Mouse (Mus musculus): ENCODE results near the gene Gng10. TPM values are rescaled to one million over a fixed set of nuclear protein-coding genes. Genes with fewer than 3 reads are reported as not detected.

Gene Gng10
- polyA plus RNA-seq, 2 experiments from 2014 or later: 105 to 116 TPM

DNA sequence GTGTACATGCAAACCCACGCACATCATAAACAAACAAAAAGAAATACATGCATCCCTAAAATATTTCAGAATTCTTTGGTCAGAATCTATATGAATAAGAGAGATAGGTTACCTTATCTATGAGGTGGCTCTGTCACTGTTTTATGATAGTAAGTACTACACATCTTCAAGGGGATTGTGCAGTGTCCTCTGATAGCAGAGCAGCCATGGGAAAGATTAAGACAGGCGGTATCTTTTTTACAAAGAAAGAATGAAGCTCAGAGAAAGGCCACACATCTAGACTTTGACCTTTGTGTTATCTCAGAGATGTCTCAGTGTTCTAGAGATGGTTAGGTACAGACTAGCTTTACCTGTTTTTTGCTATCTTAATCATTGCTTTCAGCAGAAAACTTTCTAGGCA lies 18.0 kb upstream of the Gng10 start:
- no peak for ATAC-seq

DNA sequence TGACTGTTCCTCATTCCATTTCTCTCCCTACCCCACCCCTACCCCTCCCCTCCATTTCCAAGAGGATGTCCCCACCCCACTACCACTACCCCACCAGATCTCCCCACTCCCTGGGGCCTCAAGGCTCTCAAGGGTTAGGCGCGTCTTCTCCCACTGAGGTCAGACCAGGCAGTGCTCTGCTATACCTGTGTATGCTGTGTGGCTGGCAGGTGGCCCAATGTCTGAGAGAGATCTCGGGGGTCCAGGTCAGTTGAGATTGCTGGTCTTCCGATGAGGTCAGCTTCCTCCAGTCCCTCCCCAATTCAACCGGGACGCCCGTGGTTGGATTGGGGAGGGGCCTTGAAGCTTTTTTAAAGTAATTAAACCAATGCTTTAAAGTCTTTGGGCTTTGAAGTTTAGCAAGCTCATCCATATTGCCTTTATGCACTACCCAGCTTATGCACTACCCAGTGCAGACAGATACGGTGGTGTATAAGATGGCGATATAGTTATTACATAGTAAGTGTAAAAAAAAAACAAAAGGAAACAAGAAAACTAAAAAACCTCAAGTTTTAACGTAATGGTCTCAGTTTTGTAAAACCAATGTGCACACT lies 467 bp upstream of the Gng10 start:
- ATAC-seq: peak; percentile 20

DNA sequence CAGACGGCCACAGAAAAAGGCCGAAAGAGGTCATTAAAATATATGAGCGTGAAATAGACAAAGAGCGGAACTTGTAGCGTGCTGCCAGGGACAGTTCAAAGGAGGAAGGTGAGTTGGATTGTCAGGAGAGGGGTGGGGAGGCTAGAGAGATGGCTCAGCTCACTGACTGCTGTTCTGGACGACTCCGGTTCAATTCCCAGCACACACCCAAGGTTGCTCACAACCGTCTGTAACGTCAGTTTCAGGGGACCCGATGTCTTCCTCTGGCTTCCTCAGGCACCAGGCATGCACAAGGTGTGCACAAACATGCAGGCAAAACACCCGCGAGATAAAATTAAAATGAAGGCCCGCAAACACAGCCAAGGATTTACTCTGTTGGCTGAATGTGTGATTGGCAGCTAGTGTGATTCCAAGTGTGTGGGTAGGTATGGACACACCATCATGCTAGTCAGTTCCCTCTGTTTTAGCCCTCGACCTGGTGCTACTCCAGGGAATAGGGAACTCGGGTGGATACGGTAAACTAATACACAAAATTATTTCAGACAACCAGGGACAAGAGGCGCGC lies 980 bp downstream of the Gng10 start:
- no peak for ATAC-seq

DNA sequence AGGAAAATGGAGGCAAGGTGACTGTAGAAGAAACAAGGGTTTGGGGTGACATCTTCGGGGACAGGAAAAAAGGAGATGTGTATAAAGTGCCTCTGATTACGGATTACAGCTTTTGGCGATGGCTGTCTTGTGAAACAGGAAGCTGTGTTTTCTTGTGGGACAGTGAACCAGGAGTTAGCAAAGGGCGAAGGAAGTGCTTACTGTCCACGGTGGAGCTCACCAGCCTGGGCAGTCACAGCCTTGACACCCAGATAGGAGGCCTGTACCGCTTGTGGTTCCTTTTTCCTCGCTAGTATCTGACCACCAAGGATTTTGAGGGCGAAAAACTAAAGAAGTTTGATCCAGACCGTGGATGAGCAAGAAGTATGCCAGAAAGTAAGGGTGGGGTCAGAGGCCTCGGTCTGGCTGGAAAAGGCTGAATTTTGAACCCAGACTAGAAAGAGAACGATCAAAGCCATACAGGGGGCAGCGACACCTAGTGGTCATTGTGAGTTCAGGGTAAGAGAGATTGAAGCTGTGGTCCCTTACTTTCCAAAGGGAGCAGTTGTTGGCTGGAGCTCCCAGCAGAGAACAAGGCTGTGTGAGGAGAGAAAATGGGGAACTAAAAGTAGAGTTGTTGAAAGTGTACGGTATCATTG lies 1.7 kb downstream of the Gng10 start:
- ATAC-seq: peak; percentile 56

DNA sequence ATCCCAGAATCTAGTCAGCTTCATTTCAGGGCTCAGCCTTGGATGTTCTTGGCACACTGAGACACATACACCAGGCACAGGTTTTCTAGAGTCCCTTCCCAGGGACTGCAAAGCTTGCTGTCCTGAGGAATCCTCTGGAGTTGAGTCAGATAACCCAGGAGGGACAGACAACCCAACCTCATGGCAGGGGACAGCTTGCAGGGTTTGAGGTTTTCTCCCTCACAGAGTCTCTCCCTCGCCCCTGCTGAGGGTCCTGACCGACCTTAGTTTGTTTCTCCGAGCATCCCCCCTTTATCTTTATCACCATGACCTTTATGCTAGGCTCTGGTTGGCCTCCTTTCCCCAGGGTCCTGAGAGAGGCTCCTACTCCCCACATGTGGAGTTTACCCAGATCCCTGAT lies 2.6 kb downstream of the Gng10 start:
- ATAC-seq: no peak

DNA sequence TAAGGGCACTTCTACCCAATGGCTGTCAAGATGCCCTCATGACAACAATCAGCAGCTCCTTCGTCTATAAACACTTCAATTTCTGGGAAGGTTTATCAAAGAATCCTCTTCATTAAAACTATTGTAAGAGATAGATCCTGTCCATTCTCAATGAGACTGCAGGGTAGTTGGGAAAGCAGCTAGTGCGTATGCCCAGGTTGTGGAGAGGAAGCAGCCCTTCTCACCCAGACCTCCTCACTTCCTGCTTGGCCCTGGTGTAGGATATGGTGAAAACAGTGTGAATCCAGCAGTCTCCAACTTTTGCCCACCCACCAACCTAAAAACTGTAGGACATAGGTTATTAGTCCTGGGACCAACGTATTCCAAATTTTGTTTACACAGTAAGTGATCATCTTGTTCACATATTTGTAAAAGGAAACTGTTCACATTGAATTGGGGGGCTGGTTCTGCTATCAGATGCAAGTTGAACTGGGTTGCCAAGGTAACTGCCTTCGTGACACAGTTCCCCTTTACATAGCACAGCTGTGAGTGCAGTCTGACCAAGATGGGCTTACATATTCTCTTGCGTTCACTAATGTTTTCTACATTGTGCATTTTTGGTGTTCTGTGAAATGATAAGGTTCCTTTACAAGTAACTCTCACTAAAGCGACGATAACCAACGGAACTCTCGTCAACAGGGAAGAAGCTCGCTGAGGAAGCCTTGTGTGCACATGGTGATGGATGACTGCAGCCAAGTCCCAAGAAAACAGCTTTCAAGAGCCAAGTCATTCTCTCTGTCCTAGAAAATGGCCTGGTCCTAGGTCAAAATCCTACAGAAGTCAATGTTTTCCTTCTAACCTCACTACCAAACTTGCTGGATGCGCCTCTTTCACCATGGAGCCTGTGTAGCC lies 5.8 kb downstream of the Gng10 start:
- ATAC-seq: no peak

DNA sequence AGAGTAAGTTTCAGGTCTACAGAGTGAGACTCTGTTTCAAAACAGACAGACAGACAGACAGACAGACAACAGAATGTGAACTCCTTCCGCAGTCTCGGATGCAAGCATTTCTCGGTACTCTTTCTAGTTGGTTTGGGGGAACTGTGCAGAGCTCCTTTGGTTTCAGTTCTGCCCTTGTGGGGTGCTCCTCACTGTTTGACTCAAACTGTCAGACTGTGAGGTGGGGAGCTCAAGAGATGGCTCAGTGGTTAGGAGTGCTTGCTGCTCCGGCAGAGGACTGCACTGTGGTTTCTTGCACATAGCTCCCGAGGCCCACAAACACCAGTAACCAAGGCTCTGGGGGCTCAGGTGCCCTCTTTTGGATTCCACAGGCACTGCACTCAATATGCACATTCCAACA lies 8.2 kb downstream of the Gng10 start:
- no peak for ATAC-seq

DNA sequence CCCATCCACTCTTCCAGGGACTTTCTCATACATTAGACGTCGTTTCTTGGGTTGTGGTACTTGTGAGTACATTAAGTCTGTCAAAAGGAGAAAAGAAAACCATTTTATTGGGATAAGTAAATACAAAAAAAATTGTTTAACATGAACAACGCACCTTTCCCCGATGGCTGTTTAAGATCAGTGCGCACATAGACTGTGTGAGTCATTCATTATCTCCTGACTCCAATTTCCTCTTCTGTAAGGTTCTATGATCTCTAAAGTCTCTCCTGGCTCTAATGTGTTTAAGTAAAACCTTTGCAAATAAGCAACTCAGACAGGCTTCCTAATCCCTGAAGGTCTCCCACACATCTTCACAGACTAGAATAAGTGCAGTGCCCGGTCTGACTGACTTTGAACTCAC lies 9.0 kb downstream of the Gng10 start:
- ATAC-seq: no peak

DNA sequence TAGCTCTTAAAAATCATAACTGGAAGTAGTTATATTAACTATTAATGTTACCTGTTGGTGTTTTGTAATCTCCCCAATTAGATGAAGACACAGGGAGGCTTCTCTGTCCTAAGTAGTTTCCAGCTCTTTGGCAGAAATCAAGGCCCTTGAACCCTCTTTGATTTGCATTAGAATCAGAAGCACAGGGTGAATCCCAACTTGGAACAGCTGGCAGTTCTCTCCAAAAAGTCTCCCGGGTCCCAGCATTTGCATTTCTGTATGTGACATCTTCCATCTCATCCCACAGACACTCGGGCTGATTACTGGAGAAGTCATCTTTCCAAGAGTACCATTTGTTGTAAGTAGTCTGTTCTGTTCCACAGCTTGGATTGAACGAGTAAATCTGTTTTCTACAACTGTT lies 12.3 kb downstream of the Gng10 start:
- no peak for ATAC-seq

DNA sequence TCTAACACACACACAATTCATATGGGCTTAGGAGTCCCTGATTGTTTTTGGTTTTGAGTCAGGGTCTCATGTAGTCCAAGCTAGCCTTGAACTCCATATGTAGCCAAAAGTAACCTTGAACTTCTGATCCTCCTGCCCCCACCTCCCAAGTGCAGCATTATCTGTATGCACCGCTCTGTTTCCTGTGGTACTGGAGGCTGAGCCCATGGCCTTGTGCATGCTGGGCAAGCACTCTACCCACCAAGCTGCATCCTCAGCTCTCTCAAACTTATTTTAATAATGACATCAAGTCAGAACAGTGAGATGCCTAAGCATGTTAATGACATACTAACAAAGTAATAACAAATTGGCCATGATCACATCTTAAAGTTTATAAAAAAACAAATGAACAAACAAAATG lies 16.2 kb downstream of the Gng10 start:
- no peak for ATAC-seq

DNA sequence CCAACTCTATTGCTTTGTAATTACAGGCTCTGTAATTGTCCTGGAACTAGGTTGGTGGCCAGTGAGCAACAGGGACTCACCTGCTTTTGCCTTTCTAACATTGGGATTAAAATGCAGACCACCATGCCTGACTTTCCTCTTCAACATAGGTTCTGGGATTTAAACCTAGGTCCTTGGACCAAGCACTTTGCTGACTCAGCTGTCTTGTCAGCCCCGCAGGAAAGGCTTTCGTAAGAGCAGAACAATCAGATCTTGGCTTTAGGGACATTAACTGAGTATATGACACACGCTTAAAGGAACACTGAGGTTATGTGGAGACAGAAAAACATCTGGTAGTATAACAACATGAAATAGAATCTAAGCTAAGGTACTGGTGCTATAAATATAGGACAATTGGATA lies 23.0 kb downstream of the Gng10 start:
- ATAC-seq: no peak

DNA sequence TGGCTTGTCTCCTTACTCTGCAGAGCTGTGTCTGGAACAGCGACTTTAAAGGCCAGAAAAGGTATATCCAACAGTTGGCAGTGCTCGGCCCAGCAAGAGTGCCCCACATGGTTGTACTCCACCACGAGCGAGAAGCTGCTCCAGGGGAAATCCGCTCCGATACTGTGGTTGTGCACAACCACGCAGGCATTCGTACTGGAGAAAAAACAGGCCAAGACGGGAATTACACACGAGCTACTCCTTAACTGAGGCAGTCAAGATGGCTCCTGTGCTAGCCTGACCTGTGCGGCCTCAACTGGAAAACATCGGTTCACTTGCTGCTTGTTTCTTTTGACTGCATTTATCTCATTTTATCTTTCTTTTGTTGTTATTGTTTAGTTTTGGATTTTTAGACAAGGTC lies 27.6 kb downstream of the Gng10 start:
- ATAC-seq: no peak

DNA sequence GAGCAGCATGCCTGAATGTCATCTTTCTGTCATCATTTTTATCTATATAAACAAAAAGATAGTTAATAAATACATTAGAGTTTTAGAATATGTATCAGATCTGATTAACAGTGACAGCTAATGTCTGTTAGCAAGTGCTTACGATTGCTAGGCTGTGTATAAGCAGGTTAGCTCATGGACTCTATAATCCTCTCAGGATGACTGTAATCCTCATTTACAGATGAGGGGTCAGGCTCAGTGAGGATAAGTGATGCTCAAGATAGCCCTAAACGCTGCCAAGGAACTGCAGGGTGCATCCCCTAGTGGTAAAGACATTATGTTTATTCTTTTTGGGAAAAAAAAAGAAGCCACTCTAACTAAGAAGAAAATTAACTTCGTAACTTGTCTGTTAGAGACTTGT lies 34.4 kb downstream of the Gng10 start:
- ATAC-seq: no peak

DNA sequence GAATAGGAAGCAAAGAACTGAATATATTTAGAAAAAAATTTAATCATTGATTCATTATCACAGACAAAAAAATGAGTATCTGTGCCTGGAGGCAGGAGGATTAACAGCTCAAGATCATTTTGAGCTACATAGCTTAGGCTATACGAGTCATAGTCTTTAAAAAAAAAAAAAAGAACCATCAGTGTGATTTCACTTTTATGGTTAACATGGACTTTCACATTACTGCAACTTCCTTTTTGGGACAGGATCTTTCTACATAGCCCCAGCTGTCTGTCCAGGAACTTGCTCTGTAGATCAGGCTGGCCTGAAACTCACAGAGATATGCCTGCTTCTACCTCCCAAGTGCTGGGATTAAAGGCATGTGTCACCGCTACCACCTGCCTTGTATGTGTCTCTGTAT lies 48.5 kb downstream of the Gng10 start:
- no peak for ATAC-seq

DNA sequence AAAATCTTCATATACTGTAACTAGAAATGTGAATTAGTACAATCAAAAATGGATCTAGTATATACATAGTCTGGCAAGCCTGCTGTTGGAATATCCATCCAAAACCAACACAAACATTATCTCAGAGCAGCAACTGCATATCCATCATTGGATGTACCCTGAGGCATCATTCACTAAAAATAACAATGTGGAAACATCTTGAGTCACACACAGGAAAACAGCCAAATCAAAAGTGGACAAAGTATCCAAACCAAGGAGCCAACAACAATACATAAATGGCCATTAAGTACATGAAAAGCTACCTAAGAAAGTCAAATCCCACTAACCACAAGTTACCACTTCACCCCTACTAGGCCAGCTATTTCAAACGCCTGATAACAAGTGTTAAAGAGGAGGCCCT lies 54.5 kb downstream of the Gng10 start:
- ATAC-seq: no peak

Other genes starting within 250 kb of the Gng10 start
- not detected for gene Olfr267, start 247.4 kb upstream of the Gng10 start, polyA plus RNA-seq (2017; shearing (Covaris generic))
- 10 to 100 TPM; 26.6 to 29.8 TPM for gene Ecpas, start 122.3 kb upstream of the Gng10 start, polyA plus RNA-seq (2017; shearing (Covaris generic))
- not detected for gene Zkscan16, start 91.5 kb upstream of the Gng10 start, polyA plus RNA-seq (2017; shearing (Covaris generic))
- under 1 TPM; 0.19 to 0.70 TPM for gene Ptgr1, start 48.0 kb upstream of the Gng10 start, polyA plus RNA-seq (2017; shearing (Covaris generic))
- gene Dnajc25, start 40.0 kb upstream of the Gng10 start, polyA plus RNA-seq (2017; shearing (Covaris generic)): 1 to 10 TPM; 1.1 to 1.6 TPM
- not detected for gene Gm20503, start 31.9 kb upstream of the Gng10 start, polyA plus RNA-seq (2017; shearing (Covaris generic))
- gene AI481877, start 103.9 kb downstream of the Gng10 start, polyA plus RNA-seq (2017; shearing (Covaris generic)): not detected
- gene Ugcg, start 154.2 kb downstream of the Gng10 start, polyA plus RNA-seq (2017; shearing (Covaris generic)): 10 to 100 TPM; 15.4 to 28.8 TPM